Mouse (Mus musculus) heart, postnatal 0 days (tissue): ENCODE results near the gene Mettl21e.

ENCODE experiments used
- CTCF ChIP-seq: IDR thresholded peaks from 2 replicates; pipeline ENCODE4 v1.5.1; 2016; ENCODE audit warnings: antibody characterized with exemption, control low read depth, low read depth
- EP300 ChIP-seq: IDR thresholded peaks from 2 replicates; pipeline ENCODE4 v1.6.1; 2016; ENCODE audit warnings: antibody characterized with exemption, low read depth

GRCm38 (mm10) chr1:44216352-44217116 is 2.2 kb downstream of the Mettl21e start:
- TF ChIP-seq CTCF, result no peak
- TF ChIP-seq EP300, result no peak
